ENCODE assay signal across 10 mouse cellular contexts in genomic region chr17:31074666-31075065, GRCm38 (mm10). TPM values are rescaled to one million over a fixed set of nuclear protein-coding genes. Genes with fewer than 3 reads are reported as not detected.
A peak's percentile ranks its signal among the peaks of the same experiment; 100 is the strongest.
DNase-seq lines count a peak whose midpoint lies in the region; ATAC-seq and TF ChIP-seq lines count a peak whose summit lies in the region.
"Had no signal": no experiment of that assay in that cellular context is flagged by ENCODE, and none has a peak within 500 bp of the region (broad histone marks: within the 10 kb centered on the region; RNA-seq: fewer than 3 reads in every experiment).

No protein-coding gene starts in this region.

- ATAC-seq in kidney, embryonic 14.5 days (ENCODE audit: low FRiP score, low TSS enrichment) = no peak
- no peak for ATAC-seq in heart, embryonic 15.5 days (replicated peaks; ENCODE audit: insufficient number of reproducible peaks, insufficient read depth, low FRiP score, low read depth)

- no peaks in the 10 kb centered on the region for H3K79me2 ChIP-seq in CH12.LX (replicated peaks; ENCODE audit: control insufficient read depth, extremely low read depth, insufficient read depth, poor library complexity, severe bottlenecking)

- H3K36me3 ChIP-seq in kidney, embryonic 14.5 days (ENCODE audit: control insufficient read depth, insufficient read depth, low read length) = no peaks in the 10 kb centered on the region
- no peaks in the 10 kb centered on the region for H3K36me3 ChIP-seq in CH12.LX (replicated peaks in 1 of 2; ENCODE audit: control insufficient read depth in 1 of 2, insufficient read depth in 1 of 2, low read length in 1 of 2)
- H3K36me3 ChIP-seq in heart, embryonic 15.5 days = no peaks in the 10 kb centered on the region
- H3K36me3 ChIP-seq: embryonic facial prominence, embryonic 13.5 days had no signal

- H3K27me3 ChIP-seq in kidney, embryonic 14.5 days (ENCODE audit: control insufficient read depth, insufficient read depth, low read length) = no peaks in the 10 kb centered on the region
- no peaks in the 10 kb centered on the region for H3K27me3 ChIP-seq in CH12.LX (replicated peaks)
- H3K27me3 ChIP-seq in heart, embryonic 15.5 days = no peaks in the 10 kb centered on the region
- H3K27me3 ChIP-seq: embryonic facial prominence, embryonic 13.5 days had no signal

- in situ Hi-C loops in CH12.LX (cut with MboI; ENCODE audit: low pct_ligation_motif_present, low pct_unique_long_range_greater_than_20kb, low sequenced_read_pairs) = loop anchor here (10.0 kb wide), 1 partner anchor 50 kb away; no protein-coding TSS in a partner anchor

- DNase-seq in kidney, adult 11 months = peak; percentile 42
- peak; percentile 47 for DNase-seq in CH12.LX (ENCODE audit: extremely low read depth)
- peak; percentile 34 for DNase-seq in mesoderm, embryonic 11.5 days (ENCODE audit: low read depth, low spot score)
- DNase-seq in right cerebral cortex, postnatal 14 days = no peak
- DNase-seq in MN1 (ENCODE audit: low spot score) = no peak
- DNase-seq in adrenal gland, postnatal 10 days = no peak

- 48% methylated on average over 3 of the region's 3 CpGs for WGBS in kidney, embryonic 14.5 days
- 47% methylated on average over 3 of the region's 3 CpGs for WGBS in heart, embryonic 15.5 days

- H3K9ac ChIP-seq in kidney, embryonic 14.5 days (ENCODE audit: low read depth, low read length) = no peak overlapping the region
- H3K9ac ChIP-seq in CH12.LX (ENCODE audit: insufficient read depth, low read depth) = peak overlapping the region; percentile 63
- H3K9ac ChIP-seq in heart, embryonic 15.5 days = no peak overlapping the region
- H3K9ac ChIP-seq: embryonic facial prominence, embryonic 13.5 days had no signal

- TF ChIP-seq POLR2A in CH12.LX (IDR thresholded peaks at IDR 0.05; ENCODE audit: low read depth, low read length) = no peak

- dilution Hi-C loops in CH12.LX (cut with MboI; ENCODE audit: extremely low pct_ligation_motif_present, extremely low pct_unique_long_range_greater_than_20kb, low sequenced_read_pairs) = no loop called here

- no peak overlapping the region for H3K4me3 ChIP-seq in kidney, embryonic 14.5 days (ENCODE audit: low read length)
- no peak overlapping the region for H3K4me3 ChIP-seq in CH12.LX (replicated peaks in 1 of 3; ENCODE audit: low read depth in 2 of 3, low read length in 2 of 3, poor library complexity in 1 of 3)
- no peak overlapping the region for H3K4me3 ChIP-seq in heart, embryonic 15.5 days
- H3K4me3 ChIP-seq: embryonic facial prominence, embryonic 13.5 days had no signal

- TF ChIP-seq CTCF in CH12.LX (conservative IDR thresholded peaks at IDR 0.05 in 1 of 2, IDR thresholded peaks at IDR 0.05 in 1 of 2; ENCODE audit: low read depth in 2 of 2, low read length in 2 of 2) = no peak

- H3K9me3 ChIP-seq in kidney, embryonic 14.5 days (ENCODE audit: control insufficient read depth, low read length) = no peaks in the 10 kb centered on the region
- H3K9me3 ChIP-seq in CH12.LX (replicated peaks; ENCODE audit: low read length) = no peaks in the 10 kb centered on the region
- H3K9me3 ChIP-seq in heart, embryonic 15.5 days (replicated peaks) = no peaks in the 10 kb centered on the region
- H3K9me3 ChIP-seq: embryonic facial prominence, embryonic 13.5 days had no signal

- no peak overlapping the region for H3K4me2 ChIP-seq in kidney, embryonic 14.5 days (replicated peaks; ENCODE audit: low read depth, low read length)
- peak overlapping the region; percentile 46 for H3K4me2 ChIP-seq in CH12.LX (ENCODE audit: insufficient read depth, low read depth, poor library complexity, severe bottlenecking)
- no peak overlapping the region for H3K4me2 ChIP-seq in heart, embryonic 15.5 days

- no peak overlapping the region for H3K27ac ChIP-seq in kidney, embryonic 14.5 days (ENCODE audit: low read depth, low read length)
- H3K27ac ChIP-seq in CH12.LX (ENCODE audit: insufficient read depth, low read depth) = peak overlapping the region; percentile 90
- peak overlapping the region; percentile 75 for H3K27ac ChIP-seq in heart, embryonic 15.5 days

- TF ChIP-seq EP300 in CH12.LX (IDR thresholded peaks at IDR 0.05; ENCODE audit: low read length) = peak; percentile 42; the same call in 1 of the 2 replicates

- peaks cover 26% of the 10 kb centered on the region for H3K4me1 ChIP-seq in kidney, embryonic 14.5 days (ENCODE audit: control insufficient read depth, insufficient read depth, low read length)
- peaks cover 47 to 90% of the 10 kb centered on the region in 2 experiments for H3K4me1 ChIP-seq in CH12.LX (ENCODE audit: control insufficient read depth in 1 of 2, insufficient read depth in 2 of 2)
- H3K4me1 ChIP-seq in heart, embryonic 15.5 days (replicated peaks) = peaks cover 75% of the 10 kb centered on the region

- no peak; the same call in 1 of the 2 replicates for TF ChIP-seq RAD21 in CH12.LX (IDR thresholded peaks at IDR 0.05; ENCODE audit: low read depth, low read length)

TF ChIP-seq in CH12.LX, 34 proteins besides CTCF, POLR2A, EP300 and RAD21:
- TF ChIP-seq JUND (conservative IDR thresholded peaks at IDR 0.05; ENCODE audit: low read depth, low read length) (no peak), KAT2A (IDR thresholded peaks at IDR 0.05; ENCODE audit: insufficient replicate concordance, low read length) (no peak), E2F4 (IDR thresholded peaks at IDR 0.05; ENCODE audit: insufficient replicate concordance, low read depth, low read length) (no peak), TCF12 (IDR thresholded peaks at IDR 0.05; ENCODE audit: low read depth, low read length) (peak; percentile 48; the same call in 1 of the 2 replicates), ELF1 (IDR thresholded peaks at IDR 0.05; ENCODE audit: low read depth, low read length) (0 out of 2 replicates have a peak, but pooled peaks have one; percentile 28), IRF4 (IDR thresholded peaks at IDR 0.05; ENCODE audit: low read depth, low read length) (peak; percentile 17; the same call in 1 of the 2 replicates), ZMIZ1 (IDR thresholded peaks at IDR 0.05; ENCODE audit: low read depth, low read length) (no peak), HCFC1 (IDR thresholded peaks at IDR 0.05; ENCODE audit: low read depth, low read length) (no peak), MAZ (IDR thresholded peaks at IDR 0.05; ENCODE audit: low read depth, low read length) (0 out of 2 replicates have a peak, but pooled peaks have one; percentile 36), RCOR1 (conservative IDR thresholded peaks at IDR 0.05; ENCODE audit: low read depth, low read length) (no peak), SIN3A (IDR thresholded peaks at IDR 0.05; ENCODE audit: low read length) (peak; percentile 49)
TF ChIP-seq in CH12.LX: peak in this region for 5.

RNA-seq across cellular contexts. Expression of gene Abcg1, which starts 17.2 kb away (rescaled TPM):
- polyA plus RNA-seq in kidney, embryonic 14.5 days (2014; fragmentation: Nextera tagmentation; extraction: Ambion mirVana) = 4.0 and 5.4 TPM in 2 replicates
- 4.6 and 5.2 TPM in 2 replicates for total RNA-seq in CH12.LX (2012; rRNA removed)
- 1.9 and 2.2 TPM in 2 replicates for total RNA-seq in CH12.LX (2014; rRNA removed)
- 1.7 and 2.2 TPM in 2 replicates for polyA plus RNA-seq in CH12.LX (2012; ENCODE audit: insufficient read length, low read depth)
- polyA plus RNA-seq in heart, embryonic 15.5 days (2015; fragmentation: Nextera tagmentation; extraction: Ambion mirVana) = 10.4 and 12.1 TPM in 2 replicates
- 10 to 100 TPM; 12.9 to 14.2 TPM for total RNA-seq in adrenal gland, postnatal 10 days (2021)

RNA-seq across cellular contexts. Expression of gene Tff3, which starts 54.8 kb away (rescaled TPM):
- polyA plus RNA-seq in kidney, embryonic 14.5 days (2014; fragmentation: Nextera tagmentation; extraction: Ambion mirVana) = not detected in 2 replicates
- total RNA-seq in CH12.LX (2012; rRNA removed) = not detected in 2 replicates
- not detected in 2 replicates for total RNA-seq in CH12.LX (2014; rRNA removed)
- not detected in 2 replicates for polyA plus RNA-seq in CH12.LX (2012; ENCODE audit: insufficient read length, low read depth)
- polyA plus RNA-seq in heart, embryonic 15.5 days (2015; fragmentation: Nextera tagmentation; extraction: Ambion mirVana) = 0.43 TPM in 1 of 2 replicates, not detected in the other
- not detected for total RNA-seq in adrenal gland, postnatal 10 days (2021)
- total RNA-seq: layer of hippocampus, postnatal 14 days had no signal
- polyA plus RNA-seq: embryonic facial prominence, embryonic 13.5 days had no signal

Comparison
In these comparisons a context has a peak if more than half of its experiments do, and no peak if none do; other contexts are left out.
1. DNase-seq: peak in kidney, adult 11 months (single experiment), CH12.LX (single experiment) and mesoderm, embryonic 11.5 days (single experiment); none in right cerebral cortex, postnatal 14 days (single experiment), MN1 (single experiment) and adrenal gland, postnatal 10 days (single experiment).